Mouse (Mus musculus) C2C12 (cell line): ENCODE measurements around the gene Senp7.

Experiments used
- CTCF ChIP-seq: IDR thresholded peaks from one replicate; pipeline ENCODE4 v1.5.1; 2011; ENCODE audit not compliant: control insufficient read depth, insufficient read depth, insufficient read length
- USF1 ChIP-seq: IDR thresholded peaks from one replicate; pipeline ENCODE4 v1.6.1; 2011; ENCODE audit warnings: low read depth, mild to moderate bottlenecking, control low read depth, moderate library complexity

DNA sequence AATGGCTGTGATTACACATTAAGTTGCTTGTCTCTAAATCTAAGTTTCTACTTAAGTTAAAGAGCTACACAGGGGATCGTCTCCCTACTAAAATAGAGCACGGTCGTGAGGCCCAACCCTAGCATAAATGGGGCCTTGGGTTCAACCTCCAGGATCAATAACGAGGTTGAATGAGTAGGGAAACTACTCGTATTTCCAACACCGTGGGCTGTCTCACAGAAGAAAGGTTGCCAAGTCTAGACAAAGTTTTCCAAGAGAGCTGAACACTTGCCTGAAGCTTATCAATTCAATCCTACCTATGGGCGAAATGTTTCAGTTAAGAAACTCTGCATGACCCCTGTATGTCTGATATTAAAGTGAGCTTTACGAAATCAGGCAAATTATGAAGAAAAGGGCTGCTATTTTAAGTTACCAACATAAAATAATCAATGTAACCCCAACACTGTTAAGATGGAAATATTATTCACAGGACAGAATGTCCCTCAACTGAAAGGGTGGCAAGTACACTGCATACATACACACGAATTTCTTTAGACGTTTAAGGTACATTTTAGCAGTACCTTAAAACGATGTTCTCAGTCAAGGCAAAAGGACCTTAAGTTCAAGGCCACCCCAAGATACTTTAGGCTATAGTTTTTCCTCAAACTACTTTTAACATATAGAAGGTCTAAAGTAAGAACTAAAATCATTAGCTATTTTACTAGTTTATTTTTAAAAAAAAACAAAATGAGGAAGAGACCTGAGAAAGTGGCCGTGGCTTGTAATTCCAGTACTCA lies 20.1 kb upstream of the Senp7 start:
- TF ChIP-seq CTCF (no peak), USF1 (no peak)
